Mouse (Mus musculus): ENCODE measurements around the gene Des.

Des gene

DNA sequence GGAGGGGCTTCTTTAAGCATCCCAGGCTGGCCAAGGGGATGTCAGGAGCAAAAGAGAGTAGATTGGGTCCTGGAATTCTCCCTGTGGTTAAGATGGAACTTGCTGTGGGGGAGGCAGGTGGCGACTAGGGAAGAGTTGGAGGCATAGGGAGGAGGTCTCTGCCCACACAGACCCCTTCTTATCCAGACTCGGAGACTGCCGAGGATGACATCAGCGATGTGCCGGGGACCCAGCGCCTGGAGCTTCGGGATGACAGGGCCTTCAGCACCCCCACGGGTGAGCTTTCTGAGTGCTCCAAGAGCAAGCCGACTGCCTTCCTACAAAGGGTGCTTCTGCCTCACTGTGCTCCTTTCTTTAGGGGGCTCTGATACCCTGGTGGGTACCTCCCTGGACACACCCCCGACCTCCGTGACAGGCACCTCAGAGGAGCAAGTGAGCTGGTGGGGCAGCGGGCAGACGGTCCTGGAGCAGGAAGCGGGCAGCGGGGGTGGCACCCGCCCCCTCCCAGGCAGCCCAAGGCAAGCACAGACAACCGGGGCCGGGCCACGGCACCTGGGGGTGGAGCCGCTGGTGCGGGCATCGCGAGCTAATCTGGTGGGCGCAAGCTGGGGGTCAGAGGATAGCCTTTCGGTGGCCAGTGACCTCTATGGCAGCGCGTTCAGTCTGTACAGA is 24.5 kb downstream of the Des start:
- DNase-seq (ENCODE audit: low spot score): no peak

DNA sequence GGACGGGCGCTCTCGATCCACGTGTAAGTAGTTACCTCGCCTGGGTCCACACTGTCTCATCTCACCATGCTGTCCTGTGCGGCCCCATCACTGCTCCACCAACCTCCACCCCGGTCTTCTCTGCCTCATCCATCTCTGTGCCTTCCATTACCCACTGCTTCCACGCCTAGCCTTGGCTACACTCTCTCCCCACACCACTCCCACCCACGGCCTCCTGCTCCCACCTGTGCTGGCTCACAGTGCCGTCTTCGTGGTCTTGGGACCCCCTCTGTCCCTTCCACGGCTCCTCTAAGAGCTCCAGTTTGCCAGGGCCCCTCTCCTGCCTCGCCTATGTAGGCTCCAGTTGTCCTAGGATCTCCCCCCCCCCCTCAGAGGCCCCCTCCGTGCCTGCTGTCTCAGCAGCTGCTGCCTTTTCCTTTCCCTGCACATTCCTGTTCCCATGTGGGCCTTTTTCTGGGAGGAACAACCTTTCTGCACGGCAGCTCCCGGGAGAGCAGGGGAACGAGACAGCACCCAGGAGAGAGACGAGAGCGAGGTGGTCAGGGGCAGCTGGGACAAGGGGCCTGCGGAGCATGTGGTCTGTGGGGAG is 25.1 kb downstream of the Des start:
- DNase-seq (ENCODE audit: low spot score): no peak

DNA sequence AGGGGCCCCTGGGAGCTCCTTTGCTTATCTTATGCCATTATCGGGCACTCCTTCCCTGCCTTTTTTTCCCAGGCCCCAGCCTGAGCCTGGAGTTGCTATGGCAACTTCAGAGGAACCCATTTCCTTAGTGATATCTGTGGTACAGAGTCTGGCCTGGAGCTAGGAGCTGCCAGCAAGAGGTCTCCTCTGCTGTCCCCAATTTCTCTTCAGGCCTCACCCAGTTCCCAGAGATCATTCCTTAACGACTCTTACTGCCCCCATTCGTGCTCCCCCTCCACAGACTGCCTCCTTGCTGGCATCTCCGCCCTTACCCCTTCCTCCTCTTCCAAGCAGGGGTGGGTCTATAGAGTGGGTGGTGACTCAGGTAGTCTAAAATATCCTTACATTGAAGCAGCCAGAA is 26.0 kb downstream of the Des start:
- DNase-seq (ENCODE audit: low spot score): no peak

DNA sequence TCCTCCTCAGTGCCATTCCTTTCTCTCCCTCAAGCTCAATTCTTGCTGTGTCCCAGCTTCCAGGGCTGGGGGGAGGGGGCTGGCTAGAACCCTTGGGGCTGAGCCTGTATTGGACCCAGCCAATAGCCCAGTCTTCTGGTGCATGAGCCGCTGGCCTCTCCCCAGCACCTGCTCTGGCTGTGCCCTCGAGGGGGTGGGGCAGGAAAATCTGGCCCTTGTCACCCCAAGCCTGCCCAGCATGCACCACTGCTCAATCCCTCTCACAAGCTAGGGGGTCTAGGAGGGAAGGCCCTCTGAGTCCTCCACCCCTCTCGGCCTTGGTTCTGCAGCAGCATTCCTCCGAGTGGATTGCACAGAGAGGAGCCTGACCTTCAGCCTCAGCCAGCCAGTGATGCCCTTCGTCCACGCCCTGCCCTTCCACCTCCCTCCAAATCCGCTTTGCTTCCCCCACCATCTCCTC is 27.4 kb downstream of the Des start:
- no peak for DNase-seq (ENCODE audit: low spot score)

DNA sequence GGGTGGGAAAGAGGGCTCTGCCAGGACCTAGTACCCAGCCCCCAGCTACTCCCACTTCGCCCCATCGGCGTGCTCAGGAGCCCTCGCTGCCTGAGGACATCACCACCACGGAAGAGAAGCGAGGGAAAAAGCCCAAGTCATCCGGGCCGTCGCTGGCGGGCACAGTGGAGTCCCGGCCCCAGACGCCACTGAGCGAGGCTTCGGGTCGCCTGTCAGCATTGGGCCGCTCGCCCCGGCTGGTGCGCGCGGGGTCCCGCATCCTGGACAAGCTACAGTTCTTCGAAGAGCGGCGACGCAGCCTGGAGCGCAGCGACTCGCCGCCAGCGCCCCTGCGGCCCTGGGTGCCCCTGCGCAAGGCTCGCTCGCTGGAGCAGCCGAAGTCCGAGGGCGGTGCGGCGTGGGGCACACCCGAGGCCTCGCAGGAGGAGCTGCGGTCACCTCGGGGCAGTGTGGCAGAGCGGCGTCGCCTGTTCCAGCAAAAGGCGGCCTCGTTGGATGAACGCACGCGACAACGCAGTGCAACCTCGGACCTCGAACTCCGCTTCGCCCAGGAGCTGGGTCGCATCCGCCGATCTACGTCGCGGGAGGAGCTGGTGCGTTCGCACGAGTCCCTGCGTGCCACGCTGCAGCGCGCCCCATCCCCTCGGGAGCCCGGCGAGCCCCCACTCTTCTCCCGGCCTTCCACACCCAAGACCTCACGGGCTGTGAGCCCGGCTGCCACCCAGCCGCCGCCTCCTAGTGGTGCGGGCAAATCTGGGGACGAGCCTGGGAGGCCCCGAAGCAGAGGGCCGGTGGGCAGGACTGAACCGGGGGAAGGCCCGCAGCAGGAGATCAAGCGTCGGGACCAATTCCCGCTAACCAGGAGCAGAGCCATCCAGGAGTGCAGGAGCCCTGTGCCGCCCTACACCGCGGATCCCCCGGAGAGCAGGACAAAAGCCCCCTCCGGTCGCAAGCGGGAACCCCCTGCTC is 28.1 kb downstream of the Des start:
- DNase-seq (ENCODE audit: low spot score): no peak

DNA sequence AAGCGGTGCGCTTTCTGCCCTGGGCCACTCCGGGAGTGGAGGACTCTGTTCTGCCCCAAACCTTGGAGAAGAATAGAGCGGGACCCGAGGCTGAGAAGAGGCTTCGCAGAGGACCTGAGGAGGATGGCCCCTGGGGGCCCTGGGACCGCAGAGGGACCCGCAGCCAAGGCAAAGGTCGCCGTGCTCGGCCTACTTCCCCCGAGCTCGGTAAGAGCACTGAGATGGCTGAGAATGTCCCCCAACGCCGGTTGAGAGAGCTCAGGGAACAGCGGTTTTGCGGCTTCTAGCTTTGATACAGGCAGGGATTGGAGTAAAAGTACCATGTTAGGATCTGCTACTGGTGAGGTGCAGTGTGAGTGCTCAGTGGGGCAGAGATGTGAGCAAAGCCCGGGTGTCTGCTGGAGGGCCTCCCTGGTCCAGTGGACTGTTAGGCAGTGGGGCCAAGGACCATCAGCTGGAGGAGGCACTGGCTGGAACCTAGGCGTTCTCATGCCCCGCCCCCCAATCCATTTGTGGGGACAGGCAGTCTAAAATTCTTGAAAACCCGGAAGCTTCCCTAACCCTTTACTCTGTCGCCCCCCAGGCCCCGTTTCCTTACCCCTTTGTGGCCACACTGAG is 28.9 kb downstream of the Des start:
- no peak for DNase-seq (ENCODE audit: low spot score)

DNA sequence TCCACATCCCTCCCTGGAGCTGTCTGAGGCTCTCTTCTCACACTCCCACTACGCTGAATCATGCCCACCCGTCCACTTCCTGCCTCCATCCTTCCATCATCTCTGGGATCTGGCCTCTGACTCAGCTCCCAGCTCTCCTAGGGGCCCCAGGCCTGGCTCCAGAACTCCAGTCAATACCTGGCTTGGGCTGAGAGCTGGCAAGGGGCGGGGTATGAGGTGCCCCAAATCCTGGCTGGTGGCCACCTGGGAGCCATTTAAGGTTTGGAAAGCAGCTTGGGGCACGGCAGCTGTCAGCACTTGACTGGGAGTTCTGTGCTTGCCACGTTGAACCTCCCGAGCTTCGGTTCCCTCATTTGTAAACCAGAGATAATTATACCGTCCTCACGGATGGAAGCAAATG is 33.0 kb downstream of the Des start:
- peak; percentile 54 for DNase-seq (ENCODE audit: low spot score)

DNA sequence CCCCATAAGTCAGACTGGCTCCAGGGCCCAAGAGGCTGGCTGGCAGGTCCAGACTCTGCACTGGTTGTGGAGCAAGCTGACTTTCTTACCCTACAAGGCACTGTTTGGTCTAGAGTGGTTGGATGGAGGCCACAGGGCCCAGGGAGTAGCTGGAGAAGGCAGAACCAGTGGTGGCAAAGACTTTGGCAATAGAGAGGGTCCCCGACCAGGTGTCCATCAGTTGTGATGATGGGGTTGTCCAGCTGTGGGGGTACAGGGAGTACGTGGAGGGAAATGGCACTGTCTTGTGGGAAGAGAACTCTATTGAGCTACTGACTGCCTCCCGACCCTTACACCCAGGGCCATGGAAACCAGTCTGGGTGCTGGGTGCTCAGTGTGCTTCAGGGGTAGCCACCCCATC is 33.7 kb downstream of the Des start:
- DNase-seq (ENCODE audit: low spot score): no peak

DNA sequence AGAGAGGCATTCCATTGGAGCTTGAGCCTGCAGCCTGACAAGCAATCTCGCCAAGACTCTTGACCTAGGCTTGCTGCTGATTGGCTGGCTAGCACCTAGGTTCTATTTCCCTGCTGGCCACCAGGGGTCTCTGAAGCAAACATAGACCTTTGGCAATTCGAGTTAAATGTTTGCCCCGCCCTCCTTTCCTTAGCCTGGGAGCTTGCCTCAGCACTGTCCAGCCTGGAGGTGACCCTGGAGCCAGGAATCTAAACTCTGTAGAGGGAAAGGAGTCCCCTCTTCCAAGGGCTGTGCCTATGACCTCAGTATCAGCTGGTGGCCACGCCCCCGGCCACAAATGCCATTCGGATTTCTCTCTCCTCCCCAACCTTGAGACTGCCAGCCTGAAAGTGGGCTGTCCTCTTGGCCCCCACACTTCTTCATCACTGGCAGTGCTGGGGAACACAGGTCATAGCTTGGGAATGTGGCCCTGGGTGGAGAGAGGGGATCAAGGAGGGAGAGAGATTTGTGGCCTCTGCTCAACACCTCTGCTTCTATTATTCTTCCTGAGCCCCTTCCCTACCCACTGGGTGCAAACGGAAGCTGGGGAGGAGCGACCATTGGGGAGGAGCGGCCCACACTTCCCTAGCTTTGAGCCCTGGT is 38.8 kb downstream of the Des start:
- DNase-seq (ENCODE audit: low spot score): peak; percentile 76

DNA sequence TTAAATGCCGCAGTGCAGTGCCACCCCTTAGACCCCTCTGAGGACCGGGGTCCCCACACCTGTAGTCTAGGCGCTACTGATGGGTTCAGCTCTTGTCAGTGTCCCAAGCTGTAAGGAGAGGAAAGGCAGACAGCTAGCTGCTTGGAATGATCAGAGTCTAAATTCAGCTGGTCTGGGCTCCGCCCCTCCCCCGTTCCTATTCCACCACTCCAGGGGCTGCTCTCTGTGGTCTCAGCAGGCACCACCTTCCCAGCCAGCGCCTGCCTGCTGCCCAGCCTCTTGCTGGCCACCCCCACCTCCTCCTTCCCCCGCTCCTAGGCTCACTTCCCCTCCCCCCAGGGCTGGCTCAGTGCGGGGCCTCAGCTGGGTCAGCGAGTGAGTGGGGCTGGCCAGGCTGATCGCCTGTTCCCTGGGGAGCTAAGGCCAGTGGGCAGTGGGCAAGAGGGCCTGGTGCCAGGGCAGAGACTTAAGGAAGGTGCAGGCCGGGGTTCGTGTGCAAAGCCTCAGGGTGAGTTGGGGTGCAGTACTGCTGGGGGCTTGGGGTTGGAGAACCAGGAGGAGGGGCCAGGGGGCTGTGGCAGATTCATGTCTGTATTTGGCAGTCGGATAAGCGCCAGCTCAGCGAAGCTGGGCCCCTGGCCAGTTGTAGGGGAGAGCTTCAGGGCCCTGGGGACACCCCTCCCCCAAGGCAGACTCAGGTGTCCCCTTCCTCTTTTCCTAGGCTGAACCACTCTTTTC is 39.8 kb downstream of the Des start:
- DNase-seq (ENCODE audit: low spot score): peak; percentile 60

DNA sequence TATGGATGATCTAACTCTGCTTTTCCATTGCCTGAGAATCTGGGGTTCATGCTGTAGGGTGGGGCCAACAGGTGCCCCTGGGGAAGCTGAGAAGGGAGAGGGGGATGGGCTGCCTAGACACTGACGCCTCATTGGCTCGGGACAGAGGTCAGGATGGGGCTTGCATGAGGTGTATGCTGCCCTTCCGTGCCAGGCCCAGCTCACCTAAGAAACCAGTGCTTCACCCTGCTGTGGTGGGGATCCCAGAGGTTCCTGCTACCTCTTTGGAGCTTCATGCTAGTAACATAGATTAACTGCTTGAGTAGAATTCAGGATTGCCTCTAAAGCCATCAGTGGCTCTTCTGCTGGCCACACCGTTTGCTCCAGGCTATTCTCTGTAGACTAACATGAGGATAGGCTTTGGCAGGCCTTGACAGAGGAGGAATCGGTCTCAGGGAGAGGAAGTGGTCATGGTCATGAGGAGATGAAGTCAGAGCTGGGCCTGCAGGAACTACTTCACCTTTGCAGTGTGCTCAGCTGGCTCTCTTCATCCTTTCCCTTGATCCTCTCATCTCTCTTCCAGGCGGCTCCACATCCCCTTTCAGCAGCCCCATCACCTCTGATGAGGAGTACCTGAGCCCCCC is 40.5 kb downstream of the Des start:
- DNase-seq (ENCODE audit: low spot score): no peak

DNA sequence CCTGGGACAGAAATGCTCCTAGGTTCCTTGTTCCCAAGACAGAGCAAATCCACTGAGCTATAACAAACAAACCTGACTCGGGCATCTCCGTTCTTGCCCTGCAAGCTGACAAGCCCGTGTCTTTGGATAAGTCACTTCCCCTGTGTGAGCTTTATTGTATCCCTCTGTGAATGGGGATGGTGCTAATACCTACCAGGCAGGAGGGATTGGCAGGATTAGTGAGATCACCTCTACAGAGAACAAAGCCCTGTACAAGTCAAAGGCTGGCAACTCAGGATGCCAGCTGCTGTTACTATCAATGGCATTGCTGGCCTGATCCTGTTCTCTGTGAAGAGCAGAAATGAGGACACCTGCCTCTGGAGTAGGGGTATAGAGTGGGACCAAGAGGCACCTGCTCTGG is 45.4 kb downstream of the Des start:
- no peak for DNase-seq (ENCODE audit: low spot score)

DNA sequence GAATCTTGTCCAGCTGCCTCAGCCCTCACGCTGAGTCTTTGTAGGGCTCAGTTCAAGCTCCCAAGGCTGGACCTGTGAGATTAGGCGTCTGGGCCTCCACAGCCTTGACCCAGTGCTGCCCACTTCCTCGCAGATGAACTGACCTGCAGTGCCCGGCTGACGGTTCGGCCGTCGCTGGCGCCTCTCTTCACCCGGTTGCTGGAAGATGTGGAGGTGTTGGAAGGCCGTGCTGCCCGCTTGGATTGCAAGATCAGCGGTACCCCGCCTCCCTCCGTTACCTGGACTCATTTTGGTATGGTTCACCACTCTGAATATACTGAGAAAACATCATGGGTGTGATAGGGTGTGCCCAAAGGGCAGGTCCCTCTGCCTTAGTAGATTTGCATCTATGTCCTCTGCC is 46.0 kb downstream of the Des start:
- no peak for DNase-seq (ENCODE audit: low spot score)

DNA sequence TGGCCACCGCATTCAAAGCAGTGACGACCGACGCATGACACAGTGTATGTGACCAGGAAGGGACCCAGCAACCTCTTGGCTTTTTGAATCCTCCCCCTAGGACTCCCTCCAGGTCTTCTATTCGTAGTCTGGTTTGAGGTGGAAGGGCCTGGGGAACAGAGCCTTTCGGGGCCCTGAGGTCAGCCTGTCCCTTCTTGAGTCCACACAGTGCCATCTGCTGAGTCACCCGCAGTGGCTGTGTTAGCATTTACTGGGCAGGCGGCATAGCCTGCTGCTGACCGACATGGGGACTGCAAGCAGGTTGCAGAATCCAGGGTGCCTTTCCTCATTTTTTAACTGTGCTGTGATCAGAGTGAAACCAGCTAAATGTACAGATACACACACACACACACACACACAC is 46.9 kb downstream of the Des start:
- no peak for DNase-seq (ENCODE audit: low spot score)

DNA sequence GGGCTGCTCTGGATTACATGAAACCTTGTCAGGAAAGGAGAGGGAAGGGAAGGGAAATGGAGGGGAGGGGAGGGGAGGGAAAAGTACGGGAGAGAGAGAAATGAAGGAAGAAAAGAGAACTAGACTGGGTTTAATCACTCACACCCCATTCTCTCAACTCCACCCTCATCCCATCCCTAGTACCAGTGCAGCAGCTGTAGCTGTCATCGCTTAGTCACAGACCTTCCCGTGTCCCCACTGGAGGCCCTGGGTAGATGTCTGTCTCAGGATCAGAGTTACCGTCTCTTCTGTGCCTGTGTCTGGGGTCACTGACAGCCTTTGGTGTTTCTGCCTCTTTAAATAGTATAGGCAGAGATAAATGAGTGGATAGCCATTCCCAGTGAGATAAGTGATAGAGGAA is 48.1 kb downstream of the Des start:
- DNase-seq (ENCODE audit: low spot score): no peak

DNA sequence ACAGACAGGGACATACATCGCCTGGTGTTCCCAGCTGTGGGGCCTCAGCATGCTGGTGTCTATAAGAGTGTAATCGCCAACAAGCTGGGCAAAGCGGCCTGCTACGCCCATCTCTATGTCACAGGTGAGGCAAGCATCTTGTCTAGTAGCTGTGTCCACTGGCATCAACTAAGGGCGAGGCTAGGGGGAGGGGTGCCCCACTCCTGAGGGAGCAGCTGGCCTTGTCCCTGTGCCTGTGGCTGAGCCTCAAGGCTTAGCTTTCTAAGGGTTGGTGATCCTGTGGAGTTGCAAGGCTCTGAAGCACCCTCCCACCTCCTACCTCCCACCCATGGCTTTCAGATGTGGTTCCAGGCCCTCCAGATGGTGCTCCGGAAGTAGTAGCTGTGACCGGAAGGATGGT is 49.8 kb downstream of the Des start:
- DNase-seq (ENCODE audit: low spot score): no peak

DNA sequence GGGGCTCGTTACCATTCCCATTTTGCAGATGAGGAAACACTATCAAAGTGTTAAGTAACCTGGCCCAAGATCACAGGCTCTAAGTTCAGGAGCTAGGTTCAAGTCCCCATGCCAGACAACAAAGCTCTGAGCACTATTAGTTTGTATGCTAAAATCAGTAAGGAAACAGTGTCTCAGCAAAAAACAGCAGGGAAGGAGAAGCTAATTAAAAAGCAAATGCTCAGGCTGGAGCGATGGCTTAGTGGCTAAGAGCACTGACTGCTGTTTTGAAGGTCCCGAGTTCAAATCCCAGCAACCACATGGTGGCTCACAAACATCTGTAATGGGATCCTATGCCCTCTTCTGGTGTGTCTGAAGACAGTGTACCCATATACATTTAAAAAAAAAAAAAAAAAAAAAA is 52.1 kb downstream of the Des start:
- DNase-seq (ENCODE audit: low spot score): no peak

DNA sequence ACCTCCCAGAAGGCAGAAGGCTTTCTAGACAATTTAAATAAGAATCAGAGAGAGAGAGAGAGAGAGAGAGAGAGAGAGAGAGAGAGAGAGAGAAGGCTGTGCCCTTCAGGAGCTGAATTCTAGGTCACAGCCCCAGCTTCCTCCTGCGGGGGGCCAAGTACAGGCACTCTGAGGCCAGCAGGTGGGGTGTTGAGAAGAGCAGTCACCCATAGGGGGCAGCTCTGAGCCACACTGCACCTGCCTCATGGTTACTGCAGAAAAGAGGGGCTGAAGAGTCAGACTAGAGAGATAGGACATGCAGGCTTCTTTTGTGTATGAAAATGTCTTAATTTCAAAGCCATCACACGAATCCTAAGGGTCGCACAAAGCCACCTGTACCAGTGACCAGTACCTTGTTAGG is 53.6 kb downstream of the Des start:
- no peak for DNase-seq (ENCODE audit: low spot score)
